Mouse (Mus musculus) cerebellum, adult 8-10 months (tissue): ENCODE measurements around the gene Cldn5.

Experiments used
- DNase-seq: peaks from one replicate; pipeline ENCODE4 v3.0.0; 2022

Cldn5 gene

DNA sequence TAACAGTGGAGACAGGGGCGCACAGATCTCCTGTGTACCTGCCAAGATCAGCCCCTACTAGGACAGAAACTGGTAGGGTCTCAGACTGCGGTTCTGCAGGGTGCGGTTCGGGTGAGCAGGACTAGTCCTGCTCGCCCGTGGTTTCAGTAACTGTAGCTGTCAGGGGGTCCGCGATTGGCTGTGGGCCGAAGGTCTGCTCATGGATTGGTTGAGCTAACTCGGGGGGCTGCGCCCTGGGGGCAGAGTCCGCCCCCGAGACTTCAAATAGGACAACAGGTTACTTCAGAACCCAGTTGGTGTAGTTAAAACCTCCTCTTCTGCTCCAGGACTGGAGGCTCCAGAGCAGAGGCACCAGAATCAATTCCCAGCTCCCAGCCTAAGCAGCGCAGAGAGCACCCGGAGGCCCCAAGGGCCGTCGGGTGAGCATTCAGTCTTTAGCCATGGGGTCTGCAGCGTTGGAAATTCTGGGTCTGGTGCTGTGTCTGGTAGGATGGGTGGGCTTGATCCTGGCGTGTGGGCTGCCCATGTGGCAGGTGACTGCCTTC, at the start of gene Cldn5:
Gene Cldn5, plus strand, starts transcription at position 292 of the 545 bp plus-strand sequence.
- DNase-seq, result no peak

- no peak for DNase-seq
These were observed 48.8 kb upstream of the Cldn5 start for GRCm38 (mm10) chr16:18727536-18728499.

- no peak for DNase-seq
These were observed 47.5 kb upstream of the Cldn5 start for GRCm38 (mm10) chr16:18729185-18729584.

DNA sequence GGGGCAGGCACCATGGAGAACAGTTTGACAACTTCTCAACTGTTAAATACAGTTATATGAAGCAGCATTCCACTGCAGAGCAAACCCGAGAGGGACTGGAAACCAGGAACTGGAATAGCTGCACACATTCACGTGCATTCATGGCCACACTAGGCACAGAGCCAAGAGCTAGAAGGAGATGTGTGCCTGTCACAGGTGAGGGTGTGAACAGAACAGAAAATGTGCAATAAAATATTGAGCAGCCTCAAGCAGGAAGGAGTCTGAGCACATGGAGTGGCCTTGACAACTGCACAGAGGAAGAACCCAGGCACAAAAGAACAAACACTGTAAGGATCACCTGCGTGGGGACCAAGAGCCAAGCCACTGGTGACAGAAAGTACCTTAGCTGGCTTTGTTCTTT, 46.0 kb upstream of the Cldn5 start:
- DNase-seq, result no peak

DNA sequence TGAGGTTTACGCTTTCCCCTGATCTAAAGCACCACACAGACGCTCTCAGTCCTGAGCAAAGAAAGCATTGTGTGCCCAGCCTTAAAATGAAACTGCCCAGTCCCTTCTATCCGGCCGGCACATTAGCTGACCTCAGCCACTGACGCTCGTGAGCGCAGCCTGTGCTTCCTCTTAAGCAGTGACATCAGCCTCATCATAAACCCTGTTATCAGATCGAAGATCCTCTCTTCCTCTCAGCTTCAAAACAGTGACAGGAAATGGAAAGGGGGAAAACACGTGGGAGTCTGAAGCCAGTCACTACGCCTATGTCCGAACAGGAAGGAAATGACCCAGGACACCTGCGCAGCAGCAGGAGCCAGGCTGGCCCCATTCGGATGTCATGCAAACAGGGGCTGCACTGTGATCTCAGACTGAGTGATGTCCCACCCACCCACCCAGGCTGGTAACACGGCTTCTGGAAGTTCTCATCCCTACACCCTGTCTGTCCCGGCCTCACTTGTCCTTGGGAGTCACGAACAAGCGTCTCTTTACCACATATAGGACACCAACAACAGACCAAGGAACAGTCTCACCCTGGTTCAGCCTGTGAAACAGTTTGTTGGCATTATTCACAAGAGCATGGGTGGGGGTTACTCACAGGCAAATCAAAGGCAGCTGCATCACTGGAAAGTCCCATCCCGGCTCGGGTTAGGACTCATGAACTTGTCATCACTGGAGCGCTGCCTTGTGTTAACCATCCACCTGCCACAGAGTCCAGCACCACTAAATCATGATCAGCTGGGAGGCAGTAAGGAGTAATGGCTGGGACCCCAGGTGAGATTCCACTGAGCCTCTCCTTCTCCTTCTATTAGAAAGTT, 43.3 kb upstream of the Cldn5 start:
- no peak for DNase-seq

DNA sequence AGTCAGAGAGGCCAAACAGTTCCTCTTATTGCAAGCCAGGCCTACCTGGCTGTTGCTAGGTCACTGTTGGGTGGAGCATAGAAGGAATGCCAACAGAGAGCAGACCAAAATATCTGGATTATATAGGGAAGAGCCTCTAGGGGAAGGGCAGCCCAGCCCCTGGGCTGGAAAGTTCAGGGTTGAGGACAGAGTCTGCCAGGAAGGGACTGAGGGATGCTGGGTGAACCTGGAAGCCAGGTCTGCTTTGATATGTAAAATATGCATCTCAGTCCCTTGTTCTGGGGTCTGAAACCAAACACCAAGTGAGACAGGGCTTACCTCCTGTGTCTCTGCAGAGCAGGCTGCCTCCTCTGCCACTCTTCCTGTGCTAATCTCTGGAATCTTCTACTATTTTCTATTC, 38.3 kb upstream of the Cldn5 start:
- no peak for DNase-seq

- no peak for DNase-seq
These were observed 30.2 kb upstream of the Cldn5 start for GRCm38 (mm10) chr16:18746268-18747122.

- DNase-seq, result no peak
These were observed 25.5 kb upstream of the Cldn5 start for GRCm38 (mm10) chr16:18751101-18751500.

- no peak for DNase-seq
These were observed 24.7 kb upstream of the Cldn5 start for GRCm38 (mm10) chr16:18751885-18752499.

DNA sequence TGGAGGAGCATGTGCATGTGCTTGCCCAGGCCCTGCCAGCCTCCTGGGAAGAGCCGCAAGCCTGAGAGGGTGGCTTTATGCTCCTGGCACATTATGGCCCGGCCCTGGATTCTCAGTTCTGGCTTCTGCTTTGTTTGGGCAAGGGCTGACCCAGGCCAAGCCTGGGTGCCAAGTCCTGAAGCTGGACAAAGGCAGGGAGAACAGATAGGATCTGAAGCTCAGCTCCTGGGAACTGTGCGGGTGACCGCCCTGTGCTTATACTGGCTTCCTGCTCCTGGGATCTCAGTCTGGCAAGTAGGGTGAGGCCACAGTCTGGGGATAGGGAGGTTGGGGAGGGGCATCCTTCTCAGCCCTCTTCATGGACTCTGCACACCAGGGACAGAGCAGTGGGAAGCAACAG, 14.9 kb upstream of the Cldn5 start:
- DNase-seq, result no peak

DNA sequence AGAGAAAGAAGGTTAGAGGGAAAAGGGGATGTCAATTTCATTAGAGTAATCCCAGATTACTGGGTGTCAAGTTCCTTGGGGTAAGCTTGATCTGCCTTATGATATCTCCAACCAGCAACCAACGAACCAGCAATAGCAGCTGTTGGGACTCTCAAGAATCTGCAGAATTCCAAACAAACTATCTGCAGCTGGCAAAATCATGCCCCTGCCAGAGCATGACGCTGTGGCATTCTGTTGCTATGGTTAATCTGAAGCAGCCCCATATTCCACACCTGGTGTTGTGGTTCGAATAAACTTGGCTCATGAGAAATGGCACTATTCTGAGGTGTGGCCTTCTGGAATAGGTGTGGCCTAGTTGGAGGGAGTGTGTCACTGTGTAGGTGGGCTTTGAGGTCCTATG, 13.7 kb upstream of the Cldn5 start:
- no peak for DNase-seq

GRCm38 (mm10) chr16:18766390-18766789, 10.3 kb upstream of the Cldn5 start:
- no peak for DNase-seq

- DNase-seq, result no peak
These were observed 7.1 kb upstream of the Cldn5 start for GRCm38 (mm10) chr16:18769501-18769900.

DNA sequence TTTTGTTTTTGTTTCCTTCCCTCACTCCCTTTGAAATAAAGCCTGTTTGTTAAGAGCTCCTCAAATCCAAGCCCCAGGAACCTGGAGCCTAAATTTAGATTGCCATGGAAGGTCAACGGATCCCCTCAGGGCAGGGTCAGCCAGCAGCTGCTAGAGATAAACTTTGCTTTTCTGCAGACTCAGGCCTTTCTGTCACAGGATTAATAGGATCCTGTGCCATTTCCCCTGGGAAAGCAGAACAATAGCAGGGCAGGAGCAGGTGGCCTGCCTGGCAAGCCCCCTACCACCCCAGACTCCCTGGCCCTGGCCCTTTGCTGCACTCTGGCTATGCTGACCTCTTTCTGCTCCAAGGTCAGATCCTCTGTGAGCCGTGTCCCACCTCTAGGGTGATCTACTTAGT, 2.7 kb upstream of the Cldn5 start:
- no peak for DNase-seq

GRCm38 (mm10) chr16:18775621-18776555, 759 bp upstream of the Cldn5 start:
- no peak for DNase-seq

DNA sequence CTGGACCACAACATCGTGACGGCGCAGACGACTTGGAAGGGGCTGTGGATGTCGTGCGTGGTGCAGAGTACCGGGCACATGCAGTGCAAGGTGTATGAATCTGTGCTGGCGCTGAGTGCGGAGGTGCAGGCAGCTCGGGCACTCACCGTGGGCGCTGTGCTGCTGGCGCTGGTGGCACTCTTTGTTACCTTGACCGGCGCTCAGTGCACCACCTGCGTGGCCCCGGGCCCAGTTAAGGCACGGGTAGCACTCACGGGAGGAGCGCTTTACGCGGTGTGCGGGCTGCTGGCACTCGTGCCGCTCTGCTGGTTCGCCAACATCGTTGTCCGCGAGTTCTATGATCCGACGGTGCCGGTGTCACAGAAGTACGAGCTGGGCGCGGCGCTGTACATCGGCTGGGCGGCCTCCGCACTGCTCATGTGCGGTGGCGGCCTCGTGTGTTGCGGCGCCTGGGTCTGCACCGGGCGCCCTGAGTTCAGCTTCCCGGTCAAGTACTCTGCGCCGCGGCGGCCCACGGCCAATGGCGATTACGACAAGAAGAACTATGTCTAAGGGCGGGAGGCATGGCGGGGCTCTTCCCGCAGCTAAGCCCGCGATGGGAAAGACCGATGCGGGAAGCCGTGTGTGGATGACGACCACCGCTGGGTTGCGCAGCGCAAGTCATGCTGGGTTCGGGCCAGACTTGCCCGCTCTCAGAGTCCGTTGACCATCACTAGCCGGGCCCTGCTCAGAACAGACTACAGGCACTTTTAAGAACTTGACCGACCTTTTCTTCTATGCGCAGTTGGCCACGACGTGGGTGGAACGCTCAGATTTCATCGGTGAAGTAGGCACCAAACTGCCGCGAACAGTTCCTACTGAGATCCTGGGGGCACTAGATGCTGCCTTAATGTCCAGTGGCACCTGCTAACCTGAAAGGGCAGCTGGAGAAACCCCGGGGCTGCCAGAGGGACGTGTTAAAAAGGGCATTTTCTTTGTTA, 744 bp downstream of the Cldn5 start:
- no peak for DNase-seq

DNA sequence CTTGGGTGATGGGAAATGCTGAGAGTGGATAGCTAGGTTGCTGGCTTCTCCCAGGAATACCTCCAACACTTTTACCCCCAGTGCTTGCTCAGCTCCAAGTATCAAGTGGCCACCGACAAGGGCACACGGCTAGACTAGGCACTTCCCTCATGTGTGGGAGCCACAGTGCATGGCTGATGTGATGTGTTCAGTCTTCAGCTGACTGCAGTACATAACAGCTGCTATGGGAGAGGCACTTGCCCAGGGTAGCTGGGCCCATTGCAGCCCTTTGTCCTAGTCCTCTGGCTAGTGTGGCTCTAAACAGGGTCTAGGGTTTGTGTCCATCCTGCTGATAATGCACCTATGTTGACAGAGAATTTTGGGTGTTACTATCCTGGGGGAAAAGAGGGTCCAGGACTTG, 1.8 kb downstream of the Cldn5 start:
- DNase-seq, result no peak

DNA sequence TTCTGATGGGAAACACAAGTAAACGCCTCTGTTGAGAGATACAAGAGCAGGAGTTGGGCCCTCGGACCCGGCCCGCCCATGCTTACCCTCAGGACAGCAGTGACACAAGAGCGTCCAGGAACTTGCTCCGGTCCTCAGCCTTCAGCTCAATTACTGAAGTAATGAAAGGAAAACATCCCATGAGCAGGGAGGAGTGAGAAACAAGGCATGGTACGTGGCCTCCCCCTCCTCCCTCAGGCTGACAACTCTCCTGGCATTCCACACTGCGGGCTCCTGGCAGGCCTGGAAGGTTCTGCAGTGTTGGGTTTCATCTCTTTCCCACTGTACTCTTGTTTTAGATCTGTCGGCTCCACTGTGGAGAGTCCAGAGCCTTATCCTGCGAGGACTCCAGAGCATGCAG, 5.2 kb downstream of the Cldn5 start:
- no peak for DNase-seq

GRCm38 (mm10) chr16:18785025-18785424, 8.4 kb downstream of the Cldn5 start:
- no peak for DNase-seq

GRCm38 (mm10) chr16:18785485-18785884, 8.8 kb downstream of the Cldn5 start:
- DNase-seq, result no peak
